Mouse (Mus musculus) urinary bladder, adult 18-20 months (tissue): ENCODE measurements at regions not wholly inside any gene's neighbourhood (a gene's known extent, or its start where the extent isn't known, plus 50 kb on each side); places are given as distances from the start of the nearest gene placed in this dataset.
A peak's percentile ranks its signal among the peaks of the same experiment; 100 is the strongest.

ENCODE experiments used
- DNase-seq, 2 experiments: peaks; one replicate each; pipeline ENCODE4 v3.0.0; 2022; ENCODE audit warnings: low spot score in 2 of 2, mixed read lengths in 2 of 2

DNA sequence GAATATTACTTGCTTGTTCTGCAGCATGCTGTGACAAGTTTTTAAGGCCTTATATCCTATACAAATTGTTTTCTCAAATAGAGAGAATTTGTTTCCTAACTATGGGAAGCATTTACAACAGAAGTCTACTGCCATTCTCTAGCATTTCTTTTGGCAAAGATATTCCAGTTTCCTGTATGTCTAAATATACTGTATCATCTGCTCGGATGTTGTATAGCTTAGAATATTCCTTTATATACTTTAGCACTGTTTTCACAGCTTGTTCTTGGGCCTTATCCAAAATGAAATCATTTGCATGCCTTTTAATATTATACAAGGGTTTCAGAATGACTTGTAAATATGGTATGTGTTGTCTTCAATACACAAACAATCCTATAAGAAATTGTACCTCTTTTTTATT, 92.1 kb upstream of the Ins2 start:
- DNase-seq = no peak

DNA sequence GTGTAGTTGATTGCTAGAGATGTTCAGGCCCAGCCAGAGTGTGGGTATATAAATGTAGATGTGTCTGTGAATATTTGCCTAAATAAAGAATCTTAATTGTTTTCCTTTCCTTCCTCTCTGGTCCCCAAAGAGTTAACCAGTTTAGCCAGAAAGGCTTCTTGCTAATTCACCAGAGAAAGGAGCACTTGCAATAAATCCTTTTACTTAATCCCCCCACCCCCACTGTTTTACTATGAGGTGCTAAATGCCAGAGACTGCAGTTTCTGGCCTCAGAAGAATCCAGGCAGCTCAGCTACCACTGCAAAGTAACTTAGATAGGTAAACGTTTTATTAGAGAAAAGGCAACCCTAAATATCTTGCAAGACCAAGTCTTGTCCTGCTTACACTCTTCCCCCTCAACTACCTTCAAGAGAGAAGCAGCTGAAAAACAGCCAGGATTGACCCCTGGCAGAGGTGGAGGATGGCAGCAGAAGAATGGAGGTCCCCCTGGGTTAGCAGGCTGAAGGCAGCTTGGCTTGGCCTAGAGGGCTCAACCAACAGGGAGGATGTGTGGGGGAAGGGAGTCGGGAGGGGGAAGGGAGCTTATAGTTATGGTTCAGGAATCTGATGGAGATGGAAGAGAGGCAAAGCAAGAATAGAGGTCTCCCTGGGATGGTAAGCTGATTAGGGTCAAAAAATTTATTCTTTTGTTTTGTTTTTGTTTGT, 87.9 kb upstream of the Ins2 start:
- no peak for DNase-seq

DNA sequence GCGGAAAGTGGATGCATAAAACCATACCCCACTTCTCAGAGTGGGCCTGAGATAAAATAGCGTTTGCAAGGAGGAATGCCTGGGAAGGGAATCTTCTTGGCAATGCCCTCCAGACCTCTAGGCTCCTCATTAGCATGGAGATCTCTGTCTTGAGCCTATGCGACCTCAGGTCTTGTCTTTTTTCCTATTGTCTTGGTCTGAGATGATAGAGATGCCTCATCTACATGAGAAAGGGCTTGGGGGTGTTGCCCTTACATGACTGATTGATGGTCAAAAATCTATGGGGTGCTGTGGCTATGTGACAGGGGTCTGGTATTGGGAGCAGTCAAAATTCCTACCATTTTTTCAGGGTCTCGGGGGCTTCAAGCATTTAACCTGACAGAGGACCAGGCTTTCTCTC, 67.5 kb upstream of the Ins2 start:
- DNase-seq = no peak

DNA sequence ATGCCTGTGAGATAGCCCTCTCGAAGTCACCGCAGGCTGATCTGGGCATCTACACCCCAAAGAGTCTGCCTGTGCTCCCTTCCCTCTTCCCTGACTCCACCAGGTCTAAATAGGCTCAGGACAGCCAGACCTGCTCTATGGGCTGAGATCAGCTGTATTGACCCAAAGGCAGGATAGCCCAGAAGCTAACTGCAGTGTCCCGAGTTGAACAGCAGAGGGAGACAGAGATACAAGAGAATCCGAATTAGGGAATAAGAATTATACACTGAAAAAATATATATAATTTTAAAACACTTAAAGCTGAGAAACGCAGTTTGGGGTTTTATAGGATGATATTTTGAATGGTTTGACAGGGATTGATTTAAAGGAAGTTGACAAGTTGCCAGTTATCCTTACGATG, 56.2 kb upstream of the Ins2 start:
- DNase-seq = peak; percentile 15 to 50

DNA sequence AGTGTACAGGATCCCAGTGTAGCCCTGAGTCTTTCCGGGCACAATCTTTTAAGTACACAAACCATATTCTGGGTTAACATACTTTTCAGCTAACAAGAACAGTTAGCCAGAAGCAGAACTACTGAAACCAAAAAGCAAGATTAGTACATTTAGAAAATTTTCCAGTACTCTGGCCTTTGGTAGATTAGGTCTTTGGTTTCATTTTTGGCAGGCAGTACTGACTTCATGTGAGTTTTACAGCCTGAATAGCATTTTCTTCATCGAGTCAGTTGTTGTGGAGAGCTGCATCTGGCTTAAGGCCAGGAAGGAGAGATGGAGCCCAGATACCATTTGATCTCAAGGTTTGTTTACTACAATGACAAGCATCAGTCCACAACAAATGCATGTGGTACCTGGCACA, 51.3 kb upstream of the Ins2 start:
- DNase-seq = no peak
